Mouse (Mus musculus): ENCODE measurements at regions not wholly inside any gene's neighbourhood (a gene's known extent, or its start where the extent isn't known, plus 50 kb on each side); places are given as distances from the start of the nearest gene placed in this dataset.

DNA sequence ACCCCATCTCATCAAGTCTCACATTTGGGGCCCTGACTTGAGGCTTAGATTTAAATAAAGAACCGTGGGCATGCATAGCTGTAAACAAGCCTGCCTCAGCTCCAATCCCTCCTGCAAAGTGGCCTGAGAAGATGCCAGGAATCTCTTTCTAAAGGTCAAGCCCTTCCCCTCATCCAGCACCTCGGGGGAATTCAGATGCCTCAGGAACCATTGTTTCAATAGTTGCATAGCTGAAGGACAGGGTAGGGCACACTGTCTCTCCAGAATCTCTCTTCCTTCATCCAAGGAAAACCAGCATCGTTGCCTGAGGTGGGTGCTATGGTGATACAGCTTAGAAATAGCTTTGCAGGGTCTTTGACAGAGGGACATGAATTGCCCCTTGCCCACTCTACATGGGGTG lies 154.4 kb downstream of the Thbs2 start:
- DNase-seq, result no peak

DNA sequence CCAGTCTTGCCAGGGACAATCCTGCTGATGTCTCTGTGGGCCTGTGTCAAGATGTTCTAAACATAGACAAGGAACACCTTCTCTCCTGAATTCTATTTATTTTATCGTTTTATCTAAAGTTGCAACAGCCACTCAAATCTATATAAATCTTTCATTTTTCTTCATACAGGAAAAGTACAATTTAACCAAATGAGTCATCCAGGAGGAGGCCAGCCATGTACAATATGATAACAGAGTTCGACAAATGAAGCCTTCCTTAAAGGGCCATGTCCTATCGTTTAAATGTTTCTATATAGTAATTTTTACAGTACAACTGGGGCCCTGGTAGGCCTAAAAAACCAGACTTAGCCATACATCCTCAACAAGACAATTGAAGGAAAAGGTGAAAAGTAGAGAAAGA lies 154.8 kb downstream of the Thbs2 start:
- no peak for DNase-seq

DNA sequence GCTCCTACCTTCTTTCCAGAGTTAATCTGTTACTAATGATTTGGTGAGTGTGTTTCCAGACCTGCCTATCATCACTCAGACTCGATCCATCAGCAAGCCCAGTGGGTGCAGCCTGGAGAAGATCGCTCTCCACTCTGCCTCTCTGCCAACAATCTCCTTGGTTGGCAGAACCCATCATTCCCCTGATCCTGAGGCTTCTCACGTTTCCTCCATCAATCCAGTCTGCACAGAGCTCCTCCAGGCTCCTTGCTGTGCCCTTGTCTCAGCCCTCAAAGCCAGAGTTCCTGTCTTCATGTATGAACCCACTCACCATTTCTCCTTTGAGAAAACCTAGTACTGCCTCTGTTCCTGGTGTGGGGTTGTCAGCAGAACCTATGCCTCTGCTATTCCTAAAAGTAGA lies 155.5 kb downstream of the Thbs2 start:
- no peak for DNase-seq

DNA sequence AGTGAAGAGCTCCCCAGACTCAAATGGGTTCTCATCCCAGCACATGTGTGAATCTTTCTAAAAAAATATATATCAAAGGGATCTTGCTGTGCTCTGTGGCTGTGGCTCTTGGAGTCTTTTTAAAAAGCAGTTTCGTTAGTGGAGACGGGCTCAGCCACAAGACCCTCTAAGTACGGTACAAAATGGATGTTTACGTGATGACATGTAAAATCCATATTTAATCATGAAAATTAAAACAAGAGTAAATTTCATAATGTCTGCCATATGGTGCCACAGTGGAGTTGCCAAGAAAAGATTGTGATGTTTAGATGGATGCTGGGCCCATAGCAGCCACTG lies 161.1 kb downstream of the Thbs2 start:
- DNase-seq, result no peak

DNA sequence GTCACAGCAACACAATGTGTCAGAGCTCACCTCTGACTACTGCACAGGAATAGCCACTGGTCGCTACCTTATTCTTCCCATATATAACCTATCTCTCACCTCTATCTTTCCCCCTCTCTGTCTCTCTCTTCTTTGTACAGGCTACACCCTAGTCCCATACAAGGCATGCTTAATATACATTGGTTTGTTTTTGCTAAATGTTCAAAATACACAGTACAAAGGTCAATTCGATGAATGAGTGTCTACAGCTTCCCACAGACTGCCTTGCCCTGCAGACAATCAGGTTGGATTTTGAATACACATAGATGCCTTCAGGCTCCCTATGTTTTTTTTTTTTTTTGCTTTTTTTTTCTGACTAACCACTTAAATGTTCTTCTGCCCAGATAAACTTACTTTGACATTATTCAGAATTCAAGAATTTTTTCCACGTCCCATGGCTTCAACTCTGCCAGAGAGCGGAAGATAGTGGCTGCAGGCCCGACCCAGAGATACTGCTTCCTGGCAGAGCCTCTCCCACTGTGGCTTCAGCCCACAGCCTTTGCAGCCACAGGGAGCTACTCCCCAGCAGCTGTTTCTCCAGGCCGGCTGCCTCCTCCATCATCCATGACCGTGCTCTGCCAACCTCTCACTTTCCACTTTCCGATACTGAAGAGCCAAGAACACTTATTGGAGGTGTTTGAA lies 161.6 kb downstream of the Thbs2 start:
- peak; percentile 29 for DNase-seq

DNA sequence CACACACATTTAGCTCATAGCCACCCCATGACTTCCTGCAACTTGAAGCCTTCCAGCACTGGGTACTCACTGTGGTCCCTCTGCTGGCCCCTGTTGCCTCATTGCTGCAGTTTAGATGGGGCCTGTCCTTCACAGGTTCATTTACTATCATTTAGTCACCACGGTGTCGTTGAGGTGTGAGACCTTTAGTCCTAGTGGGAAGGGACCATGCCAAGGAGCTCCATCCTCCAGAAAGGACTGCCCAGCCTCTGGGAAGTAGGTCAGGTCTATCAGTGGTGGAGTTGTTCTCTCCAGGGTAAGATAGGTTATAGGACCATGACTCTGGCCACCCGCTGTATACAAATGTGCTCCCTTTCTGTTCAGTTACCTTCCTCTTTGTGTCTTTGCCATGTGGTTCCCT lies 162.2 kb downstream of the Thbs2 start:
- no peak for DNase-seq

DNA sequence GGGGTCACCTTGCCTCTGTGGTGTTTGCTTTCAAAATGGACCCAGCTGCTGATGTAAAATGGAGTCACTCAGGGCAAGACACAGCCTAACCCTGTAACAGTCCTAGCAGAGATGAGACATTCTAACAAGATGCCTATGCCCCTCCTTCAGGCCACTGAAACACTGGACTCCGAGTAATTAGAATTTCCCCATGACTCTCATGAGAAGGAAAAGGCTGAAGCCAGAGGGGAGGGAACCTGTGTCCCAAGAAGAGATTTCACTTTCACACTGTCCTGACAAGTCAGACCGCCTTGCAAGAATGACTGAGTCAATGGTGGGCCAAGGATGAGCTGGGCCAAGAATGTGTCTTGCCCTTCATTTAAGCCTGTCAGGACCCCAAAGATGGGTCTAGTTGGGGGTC lies 166.3 kb downstream of the Thbs2 start:
- no peak for DNase-seq

DNA sequence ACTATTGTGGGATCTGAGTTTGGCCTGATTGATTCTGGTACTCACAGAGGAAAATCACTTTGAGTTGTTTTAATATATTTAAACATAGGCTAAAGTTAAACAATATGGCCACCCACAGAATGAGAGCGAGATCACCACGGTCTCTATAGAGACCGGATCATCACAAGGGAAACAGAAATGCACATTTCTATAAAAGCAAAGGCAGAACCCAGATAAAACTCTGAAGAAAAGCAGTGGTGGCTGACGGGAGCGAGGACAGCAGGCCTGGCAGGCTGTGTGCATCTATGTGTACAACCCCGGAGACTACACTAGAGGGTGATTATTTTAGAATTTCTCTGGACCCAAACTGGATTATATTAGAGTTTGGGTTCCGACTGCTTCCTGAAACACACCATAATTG lies 168.8 kb downstream of the Thbs2 start:
- no peak for DNase-seq

DNA sequence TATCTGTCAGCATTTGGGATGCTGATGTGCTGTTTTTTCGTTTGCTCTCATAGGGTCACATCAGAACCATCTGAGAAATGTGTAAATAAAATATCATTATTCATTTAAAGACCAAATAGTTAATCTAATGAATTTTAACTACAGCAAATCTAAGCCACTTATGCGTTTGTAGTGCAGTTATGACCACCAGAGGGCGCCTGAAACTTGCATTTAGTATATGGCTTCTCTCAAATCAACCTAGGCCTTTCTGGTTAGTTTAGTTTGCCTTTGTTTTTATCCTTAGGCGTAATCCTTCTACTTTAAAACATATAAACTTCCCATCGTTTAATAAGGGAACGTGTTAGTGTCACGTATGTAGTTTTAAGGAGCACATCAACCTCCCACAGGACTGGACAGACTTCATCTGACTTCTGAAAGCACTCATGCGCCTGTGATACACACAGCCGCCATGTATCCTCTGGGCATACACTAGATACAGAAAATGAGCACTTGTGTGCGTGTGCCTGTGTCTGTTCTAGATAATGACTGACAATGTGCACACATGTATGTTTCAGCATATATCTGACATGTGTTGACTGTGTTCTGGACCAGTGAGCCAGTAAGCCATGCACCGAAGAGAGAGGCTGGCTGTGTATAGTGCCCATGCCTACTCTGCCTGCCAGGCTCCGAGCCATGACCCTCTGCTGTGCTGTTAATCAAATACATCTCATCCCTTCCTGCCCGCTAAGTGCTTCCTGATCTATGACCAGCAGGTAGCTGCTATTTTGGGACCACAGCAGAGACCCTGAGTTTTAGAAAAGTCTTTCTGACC lies 169.4 kb downstream of the Thbs2 start:
- DNase-seq, result peak; percentile 57

DNA sequence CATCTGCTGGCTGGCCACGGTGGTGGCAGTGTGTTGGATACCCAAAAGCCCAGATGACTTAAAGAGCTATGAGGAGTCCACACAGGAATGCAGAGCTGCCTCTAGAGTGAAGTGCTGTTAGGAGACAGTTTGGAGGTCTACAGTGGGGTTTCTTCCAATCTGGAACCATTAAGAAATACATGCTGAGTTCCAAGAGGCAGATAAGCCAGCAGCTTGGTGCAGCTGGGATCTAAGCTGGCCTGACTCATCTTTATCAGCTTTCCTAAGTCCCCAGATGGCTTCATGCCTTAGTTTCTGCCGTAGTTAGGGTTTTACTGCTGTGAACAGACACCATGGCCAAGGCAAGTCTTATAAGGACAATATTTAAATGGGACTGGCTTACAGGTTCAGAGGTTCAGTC lies 172.0 kb downstream of the Thbs2 start:
- no peak for DNase-seq

DNA sequence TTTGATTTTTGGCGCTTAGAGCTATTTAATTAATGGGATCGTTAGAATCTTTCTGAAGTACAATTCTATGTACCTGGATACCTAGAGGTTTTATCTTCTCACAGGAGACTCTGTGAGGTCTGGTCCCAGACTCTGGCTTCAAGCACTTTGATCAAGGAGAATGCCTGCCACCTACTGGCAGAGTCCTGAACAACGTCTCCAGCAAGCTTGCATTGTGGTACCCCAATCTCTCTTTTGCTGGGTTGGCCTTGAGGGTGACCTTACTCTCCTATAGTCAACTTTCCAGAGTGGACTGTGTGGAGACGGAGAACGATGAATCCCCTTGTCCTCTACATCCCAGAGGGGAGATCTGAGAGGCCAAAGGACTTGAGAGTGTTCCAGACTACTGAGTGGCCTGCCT lies 173.5 kb downstream of the Thbs2 start:
- peak; percentile 70 for DNase-seq

DNA sequence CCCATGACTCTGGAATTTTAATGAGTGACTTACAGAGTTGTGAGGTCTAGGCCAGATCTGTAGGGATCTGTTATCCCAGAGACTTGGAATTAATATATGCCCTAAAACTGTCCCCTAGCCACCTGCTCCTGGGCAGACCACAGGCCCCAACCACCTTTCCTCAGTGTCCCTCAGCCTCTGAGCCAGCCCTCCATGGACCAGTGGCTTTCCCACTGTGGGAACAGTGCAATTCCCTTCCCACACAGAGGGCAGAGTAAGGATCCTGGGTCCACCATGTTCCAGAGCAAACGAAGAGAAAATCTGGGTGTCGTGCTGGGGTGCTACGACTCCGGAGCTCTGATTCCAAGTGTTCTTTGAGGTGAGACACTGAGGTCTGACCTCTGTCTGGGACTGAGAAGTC lies 174.7 kb downstream of the Thbs2 start:
- no peak for DNase-seq

DNA sequence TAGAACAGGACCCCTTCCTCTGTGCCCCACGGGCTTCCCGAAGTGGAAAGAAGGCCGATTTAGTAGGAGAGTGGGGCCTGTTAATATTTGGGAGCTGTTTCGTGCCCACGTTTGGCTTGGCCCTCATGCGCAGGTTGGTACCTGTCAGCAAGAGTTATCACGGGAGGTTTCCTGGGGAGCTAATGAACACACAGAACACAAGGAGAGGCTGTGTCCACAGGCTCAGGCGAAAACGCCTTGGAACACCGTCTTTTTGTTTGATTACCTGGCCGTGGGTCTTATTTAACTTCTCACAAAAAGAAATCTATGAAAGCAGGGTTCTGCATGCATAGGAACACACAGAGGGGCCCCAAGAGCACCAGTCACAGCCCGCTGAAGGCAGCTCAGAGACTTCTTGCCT lies 175.8 kb downstream of the Thbs2 start:
- no peak for DNase-seq

DNA sequence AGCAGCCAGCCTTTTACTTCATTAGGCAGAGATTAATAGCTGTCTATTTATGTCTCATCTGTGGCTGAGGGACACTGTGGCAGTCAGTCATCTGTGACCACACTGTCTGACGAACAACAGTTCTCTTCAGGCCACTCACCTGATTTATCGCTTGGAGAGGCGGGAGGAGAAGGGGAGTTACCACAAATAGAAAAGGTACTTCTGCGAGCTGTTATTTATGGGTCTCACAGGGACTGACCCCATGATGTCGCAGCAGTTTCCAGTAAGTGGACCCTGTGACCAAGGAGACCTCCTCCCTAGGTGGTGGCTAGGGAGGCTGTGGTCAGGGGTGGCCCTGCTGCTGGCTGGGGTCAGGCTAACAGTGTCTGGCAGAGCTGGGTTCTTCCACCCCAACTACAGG lies 176.7 kb downstream of the Thbs2 start:
- no peak for DNase-seq

DNA sequence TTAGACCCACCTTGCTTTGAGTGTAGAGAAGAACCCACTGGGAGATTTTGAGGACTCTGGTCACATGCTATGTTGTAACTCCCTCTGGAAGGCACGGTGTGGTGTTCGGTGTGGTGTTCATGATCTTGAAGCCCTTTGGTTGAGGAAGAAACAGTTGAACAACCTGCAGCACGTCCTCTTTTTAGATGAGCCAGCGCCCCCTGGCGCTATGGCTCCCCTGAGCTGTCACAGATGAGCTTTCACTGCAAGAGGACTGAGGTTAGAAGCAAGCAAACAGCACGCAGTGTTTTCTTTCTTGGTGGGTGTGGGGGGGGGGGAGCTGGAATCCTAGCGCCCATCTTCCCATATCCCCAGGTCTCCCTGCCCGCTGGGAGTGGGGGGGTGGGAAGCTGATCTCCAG lies 177.9 kb downstream of the Thbs2 start:
- DNase-seq, result peak; percentile 41

DNA sequence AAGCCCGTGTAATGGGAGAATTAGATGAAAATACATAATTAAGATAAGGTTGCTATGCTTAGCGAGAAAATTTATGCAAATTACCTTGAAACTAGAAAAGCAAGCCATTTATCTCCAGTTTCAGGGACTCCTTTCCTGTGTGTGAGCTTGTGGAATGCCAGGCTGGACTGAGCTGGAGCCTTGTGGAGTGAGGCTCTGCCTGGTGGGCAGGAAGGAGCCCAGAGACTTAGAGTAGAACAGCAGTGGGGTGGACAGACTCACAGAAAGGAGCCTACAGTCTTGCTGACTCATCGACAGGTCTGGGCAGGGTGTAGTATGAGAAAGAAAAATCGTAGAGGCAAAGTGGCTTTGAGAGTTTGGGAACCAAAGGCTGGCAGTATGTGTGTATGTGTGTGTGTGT lies 180.6 kb downstream of the Thbs2 start:
- DNase-seq, result no peak

DNA sequence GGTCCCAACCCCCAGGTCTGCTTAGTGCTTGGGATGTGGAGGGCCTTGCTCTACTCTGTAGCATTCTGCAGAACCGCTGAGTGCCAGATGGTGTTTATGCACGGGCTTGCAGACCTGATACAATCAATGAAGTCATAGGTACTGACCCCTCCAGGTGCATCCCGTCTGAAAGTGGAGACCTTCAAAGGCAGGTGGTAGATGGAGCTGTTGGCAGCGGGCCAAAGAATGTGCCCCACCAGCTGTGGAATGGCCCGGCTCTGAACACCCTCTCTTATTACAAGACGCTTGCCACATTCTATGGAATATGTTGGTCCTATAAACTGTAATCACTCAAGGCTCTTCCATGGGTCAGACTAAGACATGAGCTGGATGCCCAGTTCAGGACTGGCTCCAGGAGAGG lies 183.5 kb downstream of the Thbs2 start:
- no peak for DNase-seq

DNA sequence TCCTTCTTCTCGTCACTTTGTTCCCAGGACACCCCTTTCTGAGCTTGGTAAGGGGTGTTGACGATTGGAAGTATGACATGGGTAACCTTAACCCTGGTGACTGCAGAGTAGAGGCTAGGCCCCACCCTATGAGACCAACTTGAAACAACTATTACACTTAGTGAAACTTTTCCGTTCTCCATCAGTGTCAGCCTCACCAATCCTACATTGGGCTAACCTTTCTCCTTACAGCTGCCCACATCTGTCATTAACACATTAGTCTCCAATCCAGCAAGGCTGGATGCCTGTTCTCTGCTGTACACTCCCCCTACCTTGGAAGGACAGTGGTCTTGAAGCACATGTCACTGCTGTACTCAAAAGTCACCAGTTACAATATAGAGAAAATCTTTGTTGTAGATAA lies 186.9 kb downstream of the Thbs2 start:
- DNase-seq, result no peak

DNA sequence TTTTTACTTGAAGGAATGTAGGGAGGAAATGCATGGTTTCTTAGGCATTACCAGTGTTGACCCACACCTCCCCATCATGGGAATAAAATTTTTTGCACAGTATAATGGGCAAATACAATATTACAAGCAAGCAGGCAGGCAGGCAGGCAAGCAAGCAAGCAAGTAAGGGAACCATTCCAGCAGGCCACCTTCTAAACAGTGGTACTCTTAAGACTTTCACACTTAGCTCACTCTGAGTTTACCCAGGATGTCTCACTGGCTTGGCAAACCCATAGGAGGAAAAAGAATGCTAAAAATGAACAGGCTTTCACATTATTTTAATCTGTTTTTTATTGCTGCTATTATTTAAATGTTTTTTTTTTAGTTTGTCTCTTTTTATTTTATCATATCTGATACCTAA lies 187.9 kb downstream of the Thbs2 start:
- DNase-seq, result peak; percentile 34

DNA sequence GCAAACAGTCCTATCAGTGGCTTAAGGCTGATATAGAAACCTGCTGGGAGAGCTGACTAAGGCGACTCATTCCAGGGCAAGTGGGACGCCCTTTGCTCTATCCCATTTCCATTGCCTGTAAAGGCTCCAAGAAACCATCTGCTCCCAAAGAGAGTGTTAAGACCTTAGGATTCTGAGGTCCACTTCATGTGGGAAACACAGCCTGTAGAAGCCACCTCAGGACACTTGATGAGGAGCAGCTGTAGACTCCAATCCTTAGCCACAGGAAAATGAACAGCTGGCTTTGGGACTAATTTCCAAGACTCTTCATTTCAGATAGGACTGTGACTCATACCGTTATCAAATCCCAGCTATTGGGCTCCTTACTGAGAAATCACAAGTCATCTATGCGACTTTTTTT lies 188.6 kb downstream of the Thbs2 start:
- no peak for DNase-seq

DNA sequence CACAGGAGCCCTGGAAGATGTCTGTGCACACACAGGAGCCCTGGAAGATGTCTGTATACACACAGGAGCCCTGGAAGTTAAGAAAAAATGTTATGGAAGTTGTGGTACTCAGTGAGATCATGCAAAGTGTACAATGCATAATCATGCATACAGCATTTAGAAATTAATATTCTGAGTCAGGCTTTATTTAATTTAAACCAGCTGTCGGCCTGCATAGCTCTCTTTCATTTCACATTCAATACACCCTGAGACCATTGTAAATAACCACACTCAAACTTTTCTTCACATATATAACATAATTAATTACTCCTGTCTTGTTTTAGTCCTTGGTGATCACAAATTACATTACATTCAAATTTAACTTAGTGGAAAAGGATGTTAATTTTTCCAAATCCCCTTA lies 190.4 kb downstream of the Thbs2 start:
- no peak for DNase-seq

DNA sequence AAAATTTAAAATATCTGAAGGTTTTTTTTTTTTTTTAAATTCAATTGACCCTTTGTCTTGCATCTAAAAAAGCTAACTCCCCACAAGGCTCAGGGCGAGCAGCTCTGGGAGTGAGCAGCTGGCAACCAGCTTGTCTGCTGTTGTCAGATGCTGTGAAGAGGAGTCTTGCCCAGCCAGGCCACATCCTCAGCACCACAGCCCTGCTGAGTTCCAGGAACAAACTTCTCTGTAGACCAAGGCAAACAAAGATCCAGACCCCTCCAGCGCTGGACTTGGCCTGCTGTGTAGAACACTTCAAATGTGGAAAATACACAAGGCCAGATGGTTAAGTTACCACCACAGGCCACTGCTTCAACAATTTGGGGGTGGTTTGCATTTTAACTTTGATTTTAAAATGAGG lies 192.7 kb downstream of the Thbs2 start:
- DNase-seq, result no peak

DNA sequence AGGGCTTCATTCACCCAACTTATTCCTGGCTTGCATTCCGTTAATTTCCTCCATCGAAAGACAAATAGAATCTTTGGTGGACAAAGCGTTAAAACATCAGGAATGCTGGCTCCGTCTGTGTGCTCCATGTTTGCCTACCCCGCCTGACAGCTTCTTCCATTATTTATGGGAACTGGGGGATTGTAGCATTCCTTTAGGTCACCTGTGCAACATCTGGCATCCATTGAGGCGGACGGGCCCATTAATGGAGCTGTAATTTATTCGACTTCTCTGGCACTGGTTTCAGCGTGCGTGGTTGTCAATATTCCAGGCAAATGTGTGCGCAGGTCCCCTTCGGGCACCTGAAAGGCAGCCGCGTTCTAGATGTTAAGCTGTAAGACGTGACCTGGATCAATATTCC lies 196.9 kb downstream of the Thbs2 start:
- DNase-seq, result no peak

DNA sequence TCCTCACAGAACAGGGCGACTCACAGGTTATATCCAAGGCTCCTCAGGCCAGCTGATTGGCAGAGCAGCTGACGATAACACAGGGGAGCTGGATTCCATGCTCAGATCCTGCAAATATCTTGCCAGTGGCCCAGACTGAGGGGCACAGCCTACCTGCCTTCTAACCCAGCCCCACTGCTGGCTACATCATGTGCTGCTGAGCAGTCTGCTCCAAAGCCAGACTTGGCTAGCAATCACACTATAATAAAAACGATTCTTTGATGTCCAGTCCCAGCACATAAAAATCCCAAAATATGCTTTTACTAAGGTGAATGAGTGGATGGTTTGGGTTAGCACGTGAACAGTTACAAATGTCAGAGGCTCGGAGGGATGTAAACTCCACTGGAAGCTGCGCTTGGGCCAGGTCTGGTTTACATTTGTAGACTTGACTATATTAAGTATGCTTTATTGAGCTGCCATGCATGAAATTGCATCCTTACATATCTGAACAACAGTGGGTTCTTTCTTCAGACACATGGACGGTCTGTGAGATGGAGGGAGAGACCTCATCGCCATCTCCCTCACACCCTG lies 200.2 kb downstream of the Thbs2 start:
- DNase-seq, result no peak

DNA sequence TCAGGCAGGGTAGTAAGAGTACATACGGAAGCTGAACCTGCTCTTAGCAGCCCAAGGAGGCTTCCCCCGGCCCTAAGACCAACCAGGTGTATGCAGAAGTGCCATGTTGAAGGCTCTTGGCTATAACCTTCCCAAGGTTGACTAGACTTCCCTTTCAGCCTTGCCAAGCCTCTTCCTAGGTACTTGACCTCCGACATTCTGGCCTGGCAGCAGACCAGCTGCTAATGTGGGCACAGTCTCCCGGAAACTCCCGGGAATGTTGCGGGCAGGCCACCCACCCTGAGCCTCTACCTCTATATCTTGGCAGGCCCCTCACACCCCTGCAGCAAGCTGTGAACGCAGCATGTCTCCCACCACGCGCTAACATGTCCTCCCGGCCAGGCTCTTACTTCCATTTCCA lies 201.1 kb downstream of the Thbs2 start:
- DNase-seq, result no peak

Measured in right cerebral cortex, adult 18-20 months (tissue).